Mouse (Mus musculus): ENCODE results near the gene Dnajb12.
A peak's percentile ranks its signal among the peaks of the same experiment; 100 is the strongest.
"Not testable (repeated sequence)": the region's sequence is repeated elsewhere in the genome, so short reads cannot be mapped to it uniquely, and the experiment has no call there.

The Dnajb12 gene

GRCm38 (mm10) chr10:59873206-59873605 is 6.2 kb upstream of the Dnajb12 start:
- DNase-seq = no peak

- no peak for DNase-seq
Observed at GRCm38 (mm10) chr10:59873613-59874012, 5.7 kb upstream of the Dnajb12 start.

DNA sequence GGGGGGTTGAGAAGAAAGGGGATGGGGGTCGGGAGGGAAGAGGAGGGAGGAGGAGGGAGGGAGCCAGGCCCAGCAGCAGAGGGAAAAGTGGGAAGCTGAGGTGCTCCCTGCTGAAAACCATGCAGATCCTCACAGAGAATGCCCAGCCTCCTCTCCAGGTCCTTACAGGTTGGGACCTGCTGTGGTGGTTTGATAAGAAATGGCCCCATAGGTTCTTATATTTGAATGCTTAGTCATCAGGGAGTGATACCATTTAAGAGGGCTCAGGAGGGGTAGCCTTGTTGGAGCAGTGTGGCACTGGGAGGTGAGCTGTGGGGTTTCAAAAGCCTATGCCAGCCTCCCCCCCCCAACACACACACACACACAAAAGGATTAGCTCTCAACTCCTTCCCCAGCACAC is 4.0 kb upstream of the Dnajb12 start:
- DNase-seq = no peak

DNA sequence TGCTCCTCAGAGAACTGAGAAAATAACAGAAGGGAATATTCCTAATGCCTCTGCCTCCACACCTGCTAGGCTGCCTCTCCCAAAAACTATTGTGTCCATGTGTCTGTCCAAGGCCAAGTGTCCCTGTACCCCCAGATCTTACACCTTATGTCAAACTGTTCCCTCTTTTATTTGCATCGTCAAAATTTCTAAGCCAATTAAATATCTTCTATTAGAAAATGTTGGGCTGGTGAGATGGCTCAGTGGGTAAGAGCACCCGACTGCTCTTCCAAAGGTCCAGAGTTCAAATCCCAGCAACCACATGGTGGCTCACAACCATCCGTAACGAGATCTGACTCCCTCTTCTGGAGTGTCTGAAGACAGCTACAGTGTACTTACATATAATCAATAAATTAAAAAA is 2.7 kb upstream of the Dnajb12 start:
- DNase-seq = not testable (repeated sequence)

DNA sequence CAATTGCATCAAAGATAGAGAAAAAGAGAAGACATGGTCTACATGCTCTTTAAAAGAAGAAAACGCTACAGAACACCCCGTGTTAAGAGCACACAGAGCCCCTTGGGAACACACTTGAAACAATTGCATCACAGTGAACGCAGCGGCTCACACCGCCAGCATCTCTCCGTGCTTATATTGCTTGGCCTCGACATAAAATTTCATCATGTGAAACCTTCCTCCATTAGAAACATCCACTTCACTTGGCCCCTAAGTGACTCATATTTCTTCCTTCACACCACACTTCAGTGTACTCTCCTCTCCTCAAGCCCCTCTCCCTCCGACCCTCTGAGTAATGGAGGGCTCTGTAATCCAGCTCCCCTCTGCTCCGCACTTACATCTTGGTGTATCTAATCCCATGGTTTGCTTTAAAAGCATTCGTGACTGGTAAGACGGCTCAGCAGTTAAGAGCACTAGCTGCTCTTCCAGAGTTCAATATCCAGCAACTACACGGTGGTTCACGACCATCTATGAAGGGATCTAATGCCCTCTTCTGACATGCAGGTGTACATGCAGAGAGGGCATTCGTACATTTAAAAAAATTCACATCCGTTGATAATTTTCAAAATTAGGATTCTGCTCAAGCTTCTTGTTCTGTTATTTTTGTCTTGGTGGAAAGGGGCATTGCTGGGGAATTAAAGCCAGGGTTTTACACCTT is 1.8 kb upstream of the Dnajb12 start:
- no peak for DNase-seq

- peak; percentile 56 for DNase-seq
Observed at GRCm38 (mm10) chr10:59878823-59879222, 533 bp upstream of the Dnajb12 start.

DNA sequence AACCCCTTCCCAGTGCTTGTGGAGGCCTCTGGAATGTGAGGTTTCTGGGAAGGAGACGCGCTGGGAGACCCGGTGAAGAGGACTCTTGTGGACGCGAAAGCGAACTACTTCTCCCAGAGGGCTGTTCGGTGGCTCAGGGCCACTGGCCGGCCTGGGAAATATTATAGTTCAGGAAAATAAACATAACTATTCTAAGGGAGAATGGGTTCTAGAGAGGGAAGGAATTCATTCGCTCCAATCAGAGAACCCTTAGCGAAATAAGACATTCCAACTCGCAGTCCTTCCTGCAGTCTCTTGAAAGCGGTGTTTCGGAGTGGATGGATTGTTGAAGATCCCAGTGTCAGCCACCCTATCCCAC is 652 bp downstream of the Dnajb12 start:
- no peak for DNase-seq

- DNase-seq = peak; percentile 34
Observed at GRCm38 (mm10) chr10:59880837-59881236, 1.5 kb downstream of the Dnajb12 start.

- no peak for DNase-seq
Observed at GRCm38 (mm10) chr10:59884327-59885173, 5.2 kb downstream of the Dnajb12 start.

- no peak for DNase-seq
Observed at GRCm38 (mm10) chr10:59885174-59886080, 6.1 kb downstream of the Dnajb12 start.

DNA sequence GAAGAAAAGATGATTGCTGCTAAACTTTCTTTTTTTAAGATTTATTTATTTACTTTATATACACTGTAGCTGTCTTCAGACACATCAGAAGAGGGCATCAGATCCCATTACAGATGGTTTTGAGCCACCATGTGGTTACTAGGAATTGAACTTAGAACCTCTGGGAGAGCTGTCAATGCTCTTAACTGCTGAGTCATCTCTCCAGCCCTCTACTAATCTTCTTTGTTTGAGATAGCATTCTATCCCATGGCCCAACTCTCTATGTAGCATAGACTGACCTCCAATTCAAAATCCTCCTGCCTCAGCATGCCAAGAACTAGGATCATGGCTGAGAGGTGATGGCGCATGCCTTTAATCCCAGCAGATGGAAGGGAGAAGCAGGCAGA is 6.7 kb downstream of the Dnajb12 start:
- DNase-seq = no peak

DNA sequence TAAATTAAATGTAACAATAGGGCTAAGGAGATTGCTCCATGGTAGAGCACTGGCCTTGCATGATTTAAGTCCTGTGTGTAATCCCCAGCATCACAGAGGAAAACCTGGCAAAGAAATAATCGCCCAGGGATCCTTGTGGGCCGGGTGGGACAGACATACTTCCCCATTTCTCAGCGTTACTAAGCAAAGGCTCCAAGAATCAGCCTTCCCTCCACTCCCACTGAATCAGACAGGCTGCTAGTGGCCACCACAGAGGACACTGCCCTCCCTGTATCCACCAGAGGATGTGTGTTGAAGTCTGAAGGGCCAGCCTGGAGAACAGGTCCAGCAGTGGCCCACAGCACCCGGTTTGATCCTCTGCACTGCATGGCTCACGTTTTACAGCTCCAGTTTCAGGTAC is 8.1 kb downstream of the Dnajb12 start:
- DNase-seq = no peak

DNA sequence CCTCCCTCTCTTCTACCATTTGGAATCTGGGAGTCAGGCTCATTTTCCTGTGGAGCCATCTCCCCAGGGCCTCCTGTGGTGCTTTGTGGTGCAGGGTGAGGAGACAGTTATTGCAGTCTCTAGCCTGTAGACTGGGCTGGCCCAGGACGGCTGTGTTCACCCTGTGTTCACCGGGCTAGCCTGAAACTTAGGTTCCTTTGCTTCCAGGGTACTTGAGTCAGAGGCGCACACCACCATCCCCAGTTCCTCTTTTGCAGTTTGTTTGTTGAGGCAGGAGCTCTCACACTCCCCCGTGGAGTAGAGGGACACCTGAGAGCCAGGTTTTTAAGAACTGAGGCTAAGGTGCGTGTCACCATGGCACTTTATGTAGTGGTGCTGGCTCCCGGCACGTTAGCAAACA is 10.0 kb downstream of the Dnajb12 start:
- DNase-seq = no peak

GRCm38 (mm10) chr10:59889953-59890751 is 10.8 kb downstream of the Dnajb12 start:
- no peak for DNase-seq

GRCm38 (mm10) chr10:59892977-59893376 is 13.6 kb downstream of the Dnajb12 start:
- peak; percentile 76 for DNase-seq

DNA sequence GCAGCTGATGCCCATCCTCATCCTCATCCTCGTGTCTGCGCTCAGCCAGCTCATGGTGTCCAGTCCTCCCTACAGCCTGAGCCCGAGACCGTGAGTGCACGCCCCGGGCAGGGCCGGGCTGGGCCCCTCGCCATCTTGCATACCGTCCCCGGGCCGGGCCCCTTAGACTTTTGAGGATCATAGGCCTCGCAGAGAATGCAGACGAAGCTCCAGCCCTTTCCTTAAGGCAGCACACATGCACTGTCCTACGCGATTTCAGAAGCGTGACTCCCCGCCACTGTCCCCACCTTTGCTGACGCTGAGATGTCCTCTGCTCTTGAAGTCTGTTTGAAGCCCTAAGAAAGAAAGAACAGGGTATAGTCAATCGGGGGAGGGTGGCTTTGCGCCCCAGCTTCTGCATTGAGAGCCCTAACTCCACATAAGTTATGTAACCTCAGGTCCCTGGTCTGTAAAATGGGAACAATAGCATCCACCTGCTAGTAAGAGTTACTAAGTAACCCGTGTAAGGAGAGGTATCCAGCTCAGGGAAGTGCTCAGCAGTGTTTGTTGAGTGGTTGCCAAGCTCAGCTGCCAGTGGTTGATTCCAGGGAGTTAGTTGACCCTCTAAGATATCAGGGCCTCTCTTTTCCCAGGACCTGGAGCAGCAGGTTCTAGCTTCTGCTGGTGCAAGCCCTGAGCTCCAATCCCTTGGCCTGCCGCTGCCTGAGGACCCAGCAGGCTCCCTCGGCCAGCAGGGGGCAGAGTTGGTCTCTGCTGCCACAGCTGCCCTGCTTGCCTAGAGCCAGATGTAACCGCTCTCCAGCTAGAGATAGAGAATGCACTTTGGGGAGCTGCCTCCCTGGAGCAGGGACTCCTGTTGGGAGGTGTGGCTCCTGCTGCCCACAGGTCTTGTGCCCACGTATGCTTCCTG is 15.2 kb downstream of the Dnajb12 start:
- DNase-seq = peak; percentile 53

DNA sequence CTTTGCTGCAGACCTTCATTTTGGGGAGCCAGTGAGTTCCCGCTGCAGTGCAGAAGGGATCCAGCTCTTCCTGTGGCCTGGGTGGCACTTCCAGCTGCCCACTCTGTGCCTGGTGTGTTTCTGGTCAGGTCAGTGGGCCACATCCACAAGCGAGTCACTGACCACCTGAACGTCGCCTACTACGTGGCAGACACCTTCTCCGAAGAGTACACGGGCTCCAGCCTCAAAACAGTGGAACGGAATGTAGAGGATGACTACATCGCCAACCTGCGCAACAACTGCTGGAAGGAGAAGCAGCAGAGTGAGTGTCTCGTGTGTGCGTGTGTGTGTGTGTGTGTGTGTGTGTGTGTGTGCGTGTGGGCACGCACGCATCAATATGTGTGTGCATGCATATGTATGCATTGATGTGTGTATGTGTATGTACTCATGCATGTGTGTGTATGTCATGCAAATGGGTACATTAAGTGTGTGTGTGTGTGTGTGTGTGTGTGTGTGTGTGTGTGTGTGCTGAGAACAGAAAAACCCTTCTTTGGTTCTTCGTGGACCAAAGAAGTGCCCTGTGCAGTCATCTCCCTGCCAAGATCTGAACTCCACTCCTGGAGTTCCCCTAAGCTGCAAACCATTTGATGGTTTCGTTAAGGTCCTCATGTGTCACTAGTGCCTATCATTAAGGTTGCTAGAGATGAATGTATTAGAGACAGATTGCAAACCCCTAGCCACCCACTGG is 16.3 kb downstream of the Dnajb12 start:
- no peak for DNase-seq

GRCm38 (mm10) chr10:59896211-59896610 is 16.9 kb downstream of the Dnajb12 start:
- DNase-seq = no peak

GRCm38 (mm10) chr10:59896911-59897331 is 17.6 kb downstream of the Dnajb12 start:
- DNase-seq = no peak

DNA sequence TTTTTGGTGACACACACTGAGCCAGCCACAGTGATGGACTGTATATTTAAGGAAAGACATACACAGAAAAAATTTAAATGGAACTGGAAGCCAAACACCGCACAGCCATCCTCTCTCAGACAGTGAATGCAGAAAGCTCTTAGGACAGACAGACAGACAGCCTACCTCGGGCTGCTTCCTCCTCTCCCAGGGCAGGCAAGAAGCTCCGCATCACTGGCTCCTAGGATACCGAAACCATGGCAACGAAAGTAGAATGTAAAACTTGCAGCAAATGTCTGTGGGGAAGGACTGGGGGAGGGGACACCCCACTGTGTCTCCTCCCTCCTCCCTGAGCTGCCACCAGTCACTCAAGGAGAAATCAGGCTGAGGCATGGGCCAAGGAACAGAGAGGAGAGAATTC is 18.2 kb downstream of the Dnajb12 start:
- DNase-seq = peak; percentile 48
